Mouse (Mus musculus) intestine, postnatal 0 days (tissue): Measurements from ENCODE around the gene Ensa. TPM values are rescaled to one million over a fixed set of nuclear protein-coding genes. Genes with fewer than 3 reads are reported as not detected.

ENCODE experiments used
- ATAC-seq: fragments of 200-750 bp; cut with Nextera tagmentation; 2 replicates; pipeline ENCODE4 v1.8.0; 2017; ENCODE audit warnings: mild to moderate bottlenecking, moderate TSS enrichment, moderate library complexity
- H3K27ac ChIP-seq: fragments of 300-500 bp; sonication (generic); 2 replicates; pipeline ENCODE4 v1.5.1; 2014; ENCODE audit warnings: mild to moderate bottlenecking, low read depth, low read length, moderate library complexity
- H3K27me3 ChIP-seq: fragments of 300-500 bp; sonication (generic); replicated peaks from 2 replicates; pipeline ENCODE4 v1.6.1; 2014; ENCODE audit warnings: low read length, mixed read lengths; ENCODE audit not compliant: control insufficient read depth, insufficient read depth
- H3K36me3 ChIP-seq: fragments of 300-500 bp; sonication (generic); 2 replicates; pipeline ENCODE4 v1.6.1; 2014; ENCODE audit warnings: mild to moderate bottlenecking, moderate library complexity; ENCODE audit not compliant: control insufficient read depth, insufficient read depth
- H3K4me1 ChIP-seq: fragments of 300-500 bp; sonication (generic); replicated peaks from 2 replicates; pipeline ENCODE4 v1.6.1; 2014; ENCODE audit warnings: antibody characterized with exemption, low read length, mixed read lengths; ENCODE audit not compliant: control insufficient read depth, insufficient read depth
- H3K4me2 ChIP-seq: fragments of 300-500 bp; sonication (generic); replicated peaks from 2 replicates; pipeline ENCODE4 v1.6.1; 2014; ENCODE audit warnings: low read depth, mild to moderate bottlenecking, moderate library complexity
- H3K4me3 ChIP-seq: fragments of 300-500 bp; sonication (generic); 2 replicates; pipeline ENCODE4 v1.5.1; 2014; ENCODE audit warnings: low read depth, low read length
- H3K9ac ChIP-seq: fragments of 300-500 bp; sonication (generic); 2 replicates; pipeline ENCODE4 v1.6.1; 2014; ENCODE audit warnings: mild to moderate bottlenecking, low read depth, low read length
- H3K9me3 ChIP-seq: fragments of 300-500 bp; sonication (generic); 2 replicates; pipeline ENCODE4 v1.6.1; 2016; ENCODE audit warnings: mixed run types; ENCODE audit not compliant: control insufficient read depth
- CTCF ChIP-seq: sonication (generic); IDR thresholded peaks from 2 replicates; pipeline ENCODE4 v1.5.1; 2016; ENCODE audit warnings: low read depth, mild to moderate bottlenecking, control low read depth, antibody characterized with exemption, moderate library complexity
- WGBS: fragments of 180-500 bp; shearing (Covaris S2); extraction: QIAGEN DNeasy Blood & Tissue Kit; methylation state at CpG from one replicate; pipeline ENCODE4 v1.1.7; 2014; 5-methylcytosine and 5-hydroxymethylcytosine counted together
- polyA plus RNA-seq: library from polyadenylated mRNA; unstranded; fragments of >200 nt; fragmentation: Nextera tagmentation; extraction: Ambion mirVana; gene quantifications from 2 replicates; pipeline ENCODE4 v1.2.1, GENCODE M21; 2015

Gene Ensa
- polyA plus RNA-seq, 1 experiment from 2014 or later = 44.0 TPM

- Histone ChIP-seq H3K4me2 (no peak overlapping the region), H3K9ac (no peak overlapping the region), H3K27ac (peak overlapping the region; percentile 47), H3K36me3 (peaks cover 21% of the 10 kb centered on the region), H3K4me1 (peaks cover 17% of the 10 kb centered on the region), H3K27me3 (no peaks in the 10 kb centered on the region), H3K4me3 (no peak overlapping the region), H3K9me3 (no peaks in the 10 kb centered on the region)
- 82% methylated on average over 4 of the region's 4 CpGs for WGBS
- ATAC-seq = no peak
- TF ChIP-seq CTCF = no peak
These were observed 40.2 kb downstream of the Ensa start for GRCm38 (mm10) chr3:95664940-95665352.

DNA sequence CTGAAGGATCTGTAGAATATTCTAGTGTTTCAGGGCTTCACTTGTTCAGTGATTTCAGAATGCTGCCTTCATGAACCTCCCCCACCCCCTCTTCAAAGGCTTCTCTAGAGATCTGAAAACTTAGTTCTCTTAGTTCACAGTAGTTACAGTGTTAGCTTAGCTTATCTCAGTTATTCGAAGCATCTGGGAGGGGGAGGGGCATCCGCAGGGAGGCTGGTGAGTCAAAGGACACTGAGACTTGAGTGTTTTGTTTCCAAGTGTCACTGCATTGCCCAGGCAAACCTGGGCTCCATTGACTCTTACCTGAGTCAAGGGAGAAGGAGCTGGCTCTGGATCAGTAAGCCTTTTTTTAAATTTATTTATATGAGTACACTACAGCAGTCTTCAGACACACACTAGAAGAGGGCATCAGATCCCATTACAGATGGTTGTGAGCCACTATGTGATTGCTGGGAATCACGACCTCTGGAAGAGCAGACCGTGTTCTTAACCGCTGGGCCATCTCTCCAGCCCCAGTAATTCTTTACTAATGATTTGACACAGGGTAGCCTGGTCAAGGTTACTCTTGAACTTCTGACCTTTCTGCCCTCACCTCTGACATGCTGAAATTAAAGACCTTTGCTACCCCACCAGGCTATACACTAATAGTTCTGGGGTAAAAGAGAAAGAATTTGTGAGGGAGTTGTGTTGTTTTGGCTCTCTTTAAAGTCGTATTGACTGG, 41.5 kb downstream of the Ensa start:
- WGBS = 15% methylated on average over 6 of the region's 6 CpGs
- no peak overlapping the region for H3K9ac ChIP-seq
- peak; percentile 34; the same call in 1 of the 2 replicates for ATAC-seq
- no peaks in the 10 kb centered on the region for H3K27me3 ChIP-seq
- no peak for TF ChIP-seq CTCF
- no peak overlapping the region for H3K4me3 ChIP-seq
- H3K27ac ChIP-seq = peak overlapping the region; percentile 42; the same call in 1 of the 2 replicates
- peaks cover 17% of the 10 kb centered on the region for H3K4me1 ChIP-seq
- peak overlapping the region; percentile 4; the same call in 1 of the 2 replicates for H3K4me2 ChIP-seq
- no peaks in the 10 kb centered on the region for H3K9me3 ChIP-seq
- peaks cover 14% of the 10 kb centered on the region; the same call in 1 of the 2 replicates for H3K36me3 ChIP-seq

DNA sequence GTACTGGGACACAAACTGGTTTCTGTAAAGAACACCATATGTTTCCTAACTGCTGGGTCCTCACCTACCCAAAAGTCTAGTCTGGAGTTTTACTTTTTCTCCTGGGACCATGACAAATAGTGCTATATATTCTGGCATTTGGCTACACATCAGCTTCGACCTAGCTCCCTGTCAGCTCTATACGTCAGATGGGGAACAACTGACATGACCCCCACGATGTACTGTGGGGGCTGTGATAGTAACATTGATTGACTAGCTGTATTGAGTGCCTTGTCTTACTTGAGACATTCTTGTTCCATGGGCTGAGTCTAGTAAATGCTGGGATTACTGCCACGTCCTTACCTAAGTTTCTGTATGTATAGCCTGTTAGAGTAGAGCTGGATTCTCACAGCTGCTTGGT, 42.7 kb downstream of the Ensa start:
- no peak for TF ChIP-seq CTCF
- H3K27me3 ChIP-seq = no peaks in the 10 kb centered on the region
- H3K9me3 ChIP-seq = no peaks in the 10 kb centered on the region
- H3K4me2 ChIP-seq = peak overlapping the region; percentile 10; the same call in 1 of the 2 replicates
- peaks cover 14% of the 10 kb centered on the region; the same call in 1 of the 2 replicates for H3K36me3 ChIP-seq
- no peak overlapping the region for H3K9ac ChIP-seq
- H3K4me3 ChIP-seq = no peak overlapping the region
- H3K27ac ChIP-seq = peak overlapping the region; percentile 77
- peaks cover 22% of the 10 kb centered on the region for H3K4me1 ChIP-seq
- WGBS = 47% methylated on average over 4 of the region's 4 CpGs
- ATAC-seq = no peak

DNA sequence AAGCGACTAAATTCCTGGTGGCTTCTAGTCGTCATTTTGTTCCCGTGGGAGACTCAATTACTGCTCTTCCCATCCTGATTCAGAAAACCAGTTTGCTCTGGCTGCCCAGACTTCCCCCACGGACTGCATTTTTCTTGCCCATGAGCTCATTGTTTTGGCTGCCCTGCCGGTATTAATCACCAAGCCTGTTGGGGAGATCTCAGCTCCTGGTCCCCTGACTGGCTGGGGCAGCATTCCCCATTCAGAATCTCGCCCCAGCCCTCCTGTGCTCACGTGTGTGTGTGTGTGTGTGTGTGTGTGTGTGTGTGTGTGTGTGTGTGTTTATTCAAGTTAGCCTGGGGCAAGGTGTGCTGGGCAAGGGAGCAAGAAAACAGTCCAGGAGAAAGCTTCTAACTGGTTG, 43.2 kb downstream of the Ensa start:
- Histone ChIP-seq H3K9me3 (no peaks in the 10 kb centered on the region), H3K4me2 (peak overlapping the region; percentile 10), H3K27ac (peak overlapping the region; percentile 77), H3K36me3 (peaks cover 14% of the 10 kb centered on the region; the same call in 1 of the 2 replicates), H3K9ac (no peak overlapping the region), H3K27me3 (no peaks in the 10 kb centered on the region), H3K4me3 (no peak overlapping the region), H3K4me1 (peaks cover 26% of the 10 kb centered on the region)
- ATAC-seq = no peak
- WGBS = 14% methylated on average over 7 of the region's 7 CpGs
- no peak for TF ChIP-seq CTCF

GRCm38 (mm10) chr3:95668589-95669308, 44.0 kb downstream of the Ensa start:
- TF ChIP-seq CTCF = no peak
- no peak overlapping the region for H3K9ac ChIP-seq
- H3K4me1 ChIP-seq = peaks cover 34% of the 10 kb centered on the region
- H3K27me3 ChIP-seq = no peaks in the 10 kb centered on the region
- ATAC-seq = no peak
- H3K4me3 ChIP-seq = no peak overlapping the region
- 0 out of 2 replicates have a peak overlapping the region, but pooled peaks have one; percentile 10 for H3K4me2 ChIP-seq
- H3K9me3 ChIP-seq = no peaks in the 10 kb centered on the region
- WGBS = 47% methylated on average over 7 of the region's 7 CpGs
- peak overlapping the region; percentile 77 for H3K27ac ChIP-seq
- H3K36me3 ChIP-seq = peaks cover 14% of the 10 kb centered on the region; the same call in 1 of the 2 replicates

GRCm38 (mm10) chr3:95669309-95669665, 44.5 kb downstream of the Ensa start:
- H3K4me2 ChIP-seq = no peak overlapping the region
- H3K36me3 ChIP-seq = peaks cover 14% of the 10 kb centered on the region; the same call in 1 of the 2 replicates
- TF ChIP-seq CTCF = no peak
- 85% methylated on average over 3 of the region's 3 CpGs for WGBS
- peaks cover 37% of the 10 kb centered on the region for H3K4me1 ChIP-seq
- peak overlapping the region; percentile 60; the same call in 1 of the 2 replicates for H3K27ac ChIP-seq
- ATAC-seq = no peak
- no peaks in the 10 kb centered on the region for H3K27me3 ChIP-seq
- H3K9me3 ChIP-seq = no peaks in the 10 kb centered on the region
- no peak overlapping the region for H3K9ac ChIP-seq
- H3K4me3 ChIP-seq = no peak overlapping the region
